Mouse (Mus musculus) retina, embryonic 14.5 days (tissue): ENCODE results near the gene Fgfr2.
"Not testable (repeated sequence)": the region's sequence is repeated elsewhere in the genome, so short reads cannot be mapped to it uniquely, and the experiment has no call there.

Source experiments
- DNase-seq: peaks from one replicate; pipeline ENCODE4 v3.0.0-alpha.2; 2015; ENCODE audit warnings: low spot score

Gene Fgfr2

GRCm38 (mm10) chr7:131174121-131174520, 1949.0 kb downstream of the Fgfr2 start, which contains the start of gene 5430419D17Rik:
TSS of gene 5430419D17Rik (plus strand) at chr7:131174402.
- DNase-seq, result no peak

DNA sequence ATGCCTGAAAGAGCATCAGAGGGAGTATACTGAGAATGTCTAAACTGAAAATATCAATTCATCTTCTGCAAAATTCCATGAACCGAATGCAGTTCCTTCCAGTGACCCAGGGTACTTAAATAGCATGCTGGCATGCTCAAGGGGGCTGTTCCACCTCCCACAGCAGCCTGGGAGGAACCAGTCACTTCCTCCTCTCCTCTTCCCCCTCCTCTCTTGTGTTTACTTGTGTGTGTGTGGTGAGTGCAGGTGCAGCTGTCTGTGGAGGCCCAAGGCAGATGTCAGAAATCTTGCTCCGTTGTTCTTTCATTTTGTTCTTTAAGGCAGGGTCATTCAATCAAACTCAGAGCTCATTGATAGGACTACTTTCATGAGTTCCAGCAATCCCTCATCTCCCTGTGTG, 1954.1 kb downstream of the Fgfr2 start:
- DNase-seq, result no peak

- DNase-seq, result no peak
Measured at GRCm38 (mm10) chr7:131167771-131168170, 1955.4 kb downstream of the Fgfr2 start.

DNA sequence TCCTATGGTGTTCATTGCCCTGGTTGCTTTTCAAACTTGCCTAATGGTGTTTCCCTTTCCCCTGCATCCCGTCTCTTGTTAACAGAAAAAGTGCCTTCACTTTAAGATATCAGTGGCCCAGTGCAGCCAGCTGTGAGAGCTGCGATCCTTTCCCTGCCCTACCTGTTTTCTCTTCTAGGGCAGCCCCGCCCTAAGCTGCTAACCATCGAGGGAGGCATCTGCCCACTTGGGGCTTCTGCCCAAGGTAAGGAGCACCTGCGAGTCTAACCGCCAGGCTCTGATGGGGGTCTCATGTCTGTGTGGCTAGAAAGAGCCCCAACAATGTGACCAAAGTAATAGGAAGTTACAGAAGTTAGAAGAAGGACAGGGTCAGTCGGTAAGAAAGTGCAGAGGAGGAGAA, 1960.9 kb downstream of the Fgfr2 start:
- DNase-seq, result no peak

DNA sequence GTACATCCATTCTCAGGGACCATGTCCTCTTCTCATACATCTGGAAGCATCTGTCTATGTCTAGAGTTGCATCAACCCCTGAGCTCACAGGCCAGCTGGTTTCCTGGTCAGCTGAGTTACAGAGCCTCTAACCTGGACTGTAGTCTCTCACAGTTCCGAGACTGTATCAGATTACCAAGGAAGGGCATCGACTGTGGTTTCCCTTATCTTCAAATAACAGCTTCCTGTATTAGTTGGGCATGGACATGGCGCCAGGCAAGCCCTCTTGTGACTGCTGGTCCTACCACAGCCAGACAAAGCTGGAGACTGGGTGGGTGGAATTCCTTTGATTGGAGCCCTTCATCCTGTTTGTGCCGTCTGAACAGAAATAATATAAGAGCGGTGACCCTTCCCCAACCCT, 1970.1 kb downstream of the Fgfr2 start:
- no peak for DNase-seq

DNA sequence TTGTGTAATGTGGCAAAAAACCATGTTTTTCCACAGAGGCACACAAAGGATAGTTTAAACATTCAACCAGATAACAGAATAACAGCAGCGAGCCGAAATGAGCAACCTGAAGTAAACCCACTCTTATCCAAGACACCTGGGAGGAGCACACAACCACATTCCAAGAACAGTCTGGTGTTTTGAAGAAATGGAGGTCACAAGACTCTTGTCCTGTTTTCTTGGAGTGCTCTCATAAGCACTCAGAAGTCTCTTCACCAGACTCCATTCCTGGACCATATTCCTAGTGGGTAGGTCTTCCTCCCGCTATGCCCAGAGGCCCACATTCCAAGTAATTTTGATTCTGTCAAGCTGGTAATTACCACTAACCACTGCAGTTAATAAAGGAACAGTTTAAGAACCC, 1973.0 kb downstream of the Fgfr2 start:
- no peak for DNase-seq

GRCm38 (mm10) chr7:131146214-131146613, 1976.9 kb downstream of the Fgfr2 start, which contains the start of gene 4933402N03Rik:
TSS of gene 4933402N03Rik (minus strand) at chr7:131146314.
- no peak for DNase-seq

DNA sequence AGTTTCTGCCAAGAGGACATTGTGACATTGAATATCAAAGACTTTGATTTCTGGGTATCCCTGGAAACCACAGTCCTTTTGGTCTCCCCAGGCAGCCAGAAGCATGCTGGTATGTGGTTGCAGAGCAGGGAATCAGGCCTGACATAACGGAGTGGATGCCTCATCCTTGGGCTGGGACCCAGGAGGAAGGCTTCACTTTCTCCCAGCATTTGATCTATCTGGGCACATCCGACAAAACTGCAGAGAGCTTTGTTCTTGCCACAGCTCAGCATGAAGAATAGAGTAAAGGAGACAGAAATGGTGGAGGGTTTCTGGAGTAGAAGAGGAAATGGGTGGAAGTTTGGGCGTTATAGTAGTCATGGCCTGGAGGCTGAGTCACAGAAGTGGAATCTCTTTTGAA, 1990.0 kb downstream of the Fgfr2 start:
- DNase-seq, result no peak

DNA sequence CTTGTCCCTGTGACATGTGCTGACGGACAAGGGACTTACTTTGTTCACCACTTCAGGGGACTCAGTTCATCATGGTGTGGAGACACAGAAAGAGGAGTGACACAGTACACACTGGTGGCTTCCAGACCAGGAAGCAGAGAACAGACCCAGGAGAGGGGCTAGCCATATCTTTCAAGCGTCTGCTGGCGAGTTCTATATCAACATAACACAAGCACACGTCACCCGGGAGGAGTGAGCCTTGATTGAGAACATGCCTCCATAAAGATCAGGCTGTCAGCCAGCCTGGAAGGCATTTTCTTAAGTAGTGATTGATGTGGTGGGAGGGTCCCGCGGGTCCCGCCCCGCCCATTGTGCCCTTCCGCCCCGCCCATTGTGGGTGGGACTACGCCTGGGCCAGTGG, 1993.1 kb downstream of the Fgfr2 start:
- DNase-seq, result no peak

DNA sequence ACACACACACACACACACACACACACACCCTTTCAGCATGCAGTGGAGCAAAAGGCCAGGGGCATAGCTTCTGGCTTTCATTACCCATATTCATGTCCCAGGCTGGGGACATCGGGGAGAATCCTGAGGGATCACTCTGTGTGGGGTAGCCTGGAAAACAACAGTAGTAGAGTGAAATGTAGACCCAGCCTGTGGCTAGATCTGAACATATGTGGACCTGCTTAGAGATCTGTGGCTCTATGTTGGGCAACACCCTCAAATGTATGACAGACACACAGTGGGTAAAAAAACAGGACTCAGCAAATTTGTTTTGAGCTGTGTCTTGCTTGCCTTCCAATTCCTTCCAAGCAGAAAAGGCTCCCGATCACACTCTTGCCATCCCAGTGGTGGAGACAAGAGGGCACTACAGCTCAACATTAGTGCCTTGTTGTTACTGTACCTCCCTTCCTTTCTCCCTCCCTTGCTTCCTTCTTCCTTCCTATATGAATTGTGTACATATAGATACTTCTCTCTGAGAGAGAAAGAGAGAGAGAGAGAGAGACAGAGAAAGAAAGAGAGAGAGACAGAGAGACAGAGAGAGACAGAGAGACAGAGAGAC, 2000.8 kb downstream of the Fgfr2 start:
- DNase-seq, result no peak

DNA sequence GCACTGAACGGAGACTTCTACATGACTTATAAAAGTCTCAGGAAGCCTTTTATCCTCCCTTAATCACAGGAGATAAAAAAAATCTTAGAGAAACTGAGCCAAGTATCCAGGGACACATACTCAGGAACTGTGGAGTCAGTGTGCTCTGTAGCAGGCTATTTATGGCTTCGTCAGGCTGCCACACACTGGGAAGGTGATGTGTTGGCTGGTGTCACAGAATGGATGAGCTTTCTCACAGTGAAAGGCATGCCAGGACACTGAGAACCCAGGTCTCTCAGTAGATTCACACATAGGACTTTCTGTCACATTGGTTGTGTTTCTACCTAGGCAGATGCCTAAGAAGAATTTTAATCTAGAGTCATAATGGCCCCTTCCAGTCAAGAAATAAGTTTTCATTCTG, 2008.7 kb downstream of the Fgfr2 start:
- no peak for DNase-seq

DNA sequence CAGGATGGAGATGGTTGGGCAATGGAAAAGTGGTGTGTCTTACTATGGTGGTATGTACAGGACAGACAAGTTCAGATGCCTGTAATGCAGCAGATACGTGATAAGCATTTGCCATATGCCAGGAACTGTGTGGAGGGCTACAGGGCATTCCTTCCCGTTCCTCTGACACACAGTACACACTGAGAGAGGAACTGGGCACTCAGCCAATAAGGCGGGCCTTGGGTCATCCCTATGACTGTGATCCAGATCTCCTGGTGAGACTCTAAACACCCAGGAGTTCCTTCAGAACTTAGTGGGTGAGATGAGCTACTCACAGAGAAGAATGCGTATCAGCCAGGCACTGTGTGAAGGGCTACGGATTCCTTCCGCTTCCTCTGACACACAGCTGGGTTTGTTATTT, 2009.5 kb downstream of the Fgfr2 start:
- DNase-seq, result no peak

DNA sequence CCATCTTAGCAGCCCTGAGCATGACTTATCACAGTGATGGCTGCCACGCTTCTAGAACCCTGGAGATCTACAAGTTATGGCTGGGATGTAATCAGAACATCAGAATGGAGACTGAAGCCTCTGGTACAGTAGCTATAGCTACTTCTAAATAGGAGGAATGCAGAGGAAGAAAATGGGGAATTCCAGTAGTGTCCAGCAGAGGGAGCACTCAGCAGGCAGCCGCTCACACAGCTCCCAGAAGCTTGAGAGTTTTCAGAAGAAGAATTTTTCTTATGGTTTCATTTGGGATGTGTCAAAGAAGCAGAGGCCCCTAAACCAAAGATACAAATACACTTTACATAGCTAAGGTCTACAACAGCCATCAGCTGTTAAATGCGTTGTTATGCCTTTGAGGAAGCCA, 2010.7 kb downstream of the Fgfr2 start:
- peak; percentile 86 for DNase-seq

DNA sequence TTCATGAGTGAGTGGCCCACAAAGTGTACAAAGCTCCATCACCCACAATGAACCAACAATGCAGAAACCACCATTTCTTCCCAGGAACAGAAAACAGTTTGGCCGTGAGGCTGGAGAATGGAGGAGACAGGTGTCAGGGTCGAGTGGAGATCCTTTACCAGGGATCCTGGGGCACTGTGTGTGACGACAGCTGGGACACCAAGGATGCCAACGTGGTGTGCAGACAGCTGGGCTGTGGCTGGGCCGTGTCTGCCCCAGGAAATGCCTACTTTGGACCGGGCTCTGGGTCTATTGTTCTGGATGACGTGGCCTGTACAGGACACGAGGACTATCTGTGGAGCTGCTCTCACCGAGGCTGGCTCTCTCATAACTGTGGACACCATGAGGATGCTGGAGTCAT, 2040.7 kb downstream of the Fgfr2 start:
- not testable (repeated sequence) for DNase-seq

- peak; percentile 63 for DNase-seq
Measured at GRCm38 (mm10) chr7:131075956-131076355, 2047.2 kb downstream of the Fgfr2 start.

- DNase-seq, result not testable (repeated sequence)
Measured at GRCm38 (mm10) chr7:131074098-131074497, 2049.1 kb downstream of the Fgfr2 start.

DNA sequence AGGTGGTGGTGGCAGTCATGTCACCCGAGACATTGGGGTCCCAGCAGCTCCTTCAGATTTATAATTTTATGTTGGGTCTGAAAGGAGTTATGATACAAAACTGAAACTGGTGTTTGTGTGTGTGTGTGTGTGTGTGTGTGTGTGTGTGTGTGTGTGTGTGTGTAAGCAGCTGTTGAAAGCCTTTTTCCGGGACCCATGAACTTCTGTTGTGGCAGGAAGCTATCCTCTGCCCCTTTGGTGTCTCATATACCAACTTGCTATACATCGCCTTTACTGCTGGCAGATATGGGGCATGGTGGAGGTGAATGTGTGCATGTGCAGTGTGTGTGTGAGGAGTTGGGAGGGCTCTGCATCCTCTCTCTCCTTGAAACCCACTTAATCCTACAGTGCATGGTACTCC, 2049.7 kb downstream of the Fgfr2 start:
- not testable (repeated sequence) for DNase-seq

DNA sequence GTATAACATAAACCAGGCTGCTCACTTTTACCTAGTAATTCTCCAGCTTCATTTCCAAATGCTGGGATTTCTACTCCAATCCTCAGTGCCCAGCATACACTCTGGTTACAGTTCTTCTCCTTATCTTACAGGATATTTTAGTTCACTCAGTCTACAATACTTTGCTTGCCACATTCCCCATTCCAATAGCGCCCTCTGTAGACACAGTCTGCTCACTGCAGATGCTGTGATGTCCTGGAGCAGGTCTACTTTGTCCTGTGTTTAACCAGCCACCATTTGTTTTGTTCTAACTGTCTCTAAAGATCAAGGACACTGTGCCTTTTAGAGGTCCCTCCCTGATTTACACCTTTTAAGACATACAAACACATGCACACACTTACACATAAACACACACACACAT, 2055.0 kb downstream of the Fgfr2 start:
- DNase-seq, result peak; percentile 31

- DNase-seq, result no peak
Measured at GRCm38 (mm10) chr7:131062541-131062940, 2060.6 kb downstream of the Fgfr2 start.

DNA sequence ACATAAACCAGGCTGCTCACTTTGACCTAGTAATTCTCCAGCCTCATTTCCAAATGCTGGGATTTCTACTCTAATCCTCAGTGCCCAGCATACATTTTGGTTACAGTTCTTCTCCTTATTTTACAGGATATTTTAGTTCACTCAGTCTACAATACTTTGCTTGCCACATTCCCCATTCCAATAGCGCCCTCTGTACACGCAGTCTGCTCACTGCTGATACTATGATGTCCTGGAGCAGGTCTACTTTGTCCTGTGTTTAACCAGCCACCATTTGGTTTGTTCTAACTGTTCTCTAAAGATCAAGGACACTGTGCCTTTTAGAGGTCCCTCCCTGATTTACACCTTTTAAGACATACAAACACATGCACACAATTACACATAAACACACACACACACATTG, 2063.3 kb downstream of the Fgfr2 start:
- DNase-seq, result not testable (repeated sequence)

DNA sequence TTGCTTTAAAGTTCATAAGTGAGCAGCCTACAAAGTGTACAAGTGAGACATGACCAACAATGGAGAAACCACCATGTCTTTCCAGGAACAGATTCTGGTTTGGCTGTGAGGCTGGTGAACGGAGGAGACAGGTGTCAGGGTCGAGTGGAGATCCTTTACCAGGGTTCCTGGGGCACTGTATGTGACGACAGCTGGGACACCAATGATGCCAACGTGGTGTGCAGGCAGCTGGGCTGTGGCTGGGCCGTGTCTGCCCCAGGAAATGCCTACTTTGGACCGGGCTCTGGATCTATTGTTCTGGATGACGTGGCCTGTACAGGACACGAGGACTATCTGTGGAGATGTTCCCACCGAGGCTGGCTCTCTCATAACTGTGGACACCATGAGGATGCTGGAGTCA, 2065.2 kb downstream of the Fgfr2 start:
- not testable (repeated sequence) for DNase-seq

GRCm38 (mm10) chr7:131054808-131055370, 2068.3 kb downstream of the Fgfr2 start:
- peak; percentile 66 for DNase-seq

DNA sequence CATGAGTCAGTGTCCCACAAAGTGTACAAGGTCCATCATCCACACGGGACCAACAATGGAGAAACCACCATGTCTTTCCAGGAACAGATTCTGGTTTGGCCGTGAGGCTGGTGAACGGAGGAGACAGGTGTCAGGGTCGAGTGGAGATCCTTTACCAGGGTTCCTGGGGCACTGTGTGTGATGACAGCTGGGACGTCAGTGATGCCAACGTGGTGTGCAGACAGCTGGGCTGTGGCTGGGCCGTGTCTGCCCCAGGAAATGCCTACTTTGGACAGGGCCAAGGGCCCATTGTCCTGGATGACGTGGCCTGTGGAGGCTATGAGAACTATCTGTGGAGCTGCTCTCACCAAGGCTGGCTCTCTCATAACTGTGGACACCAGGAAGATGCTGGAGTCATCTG, 2073.3 kb downstream of the Fgfr2 start:
- DNase-seq, result not testable (repeated sequence)

DNA sequence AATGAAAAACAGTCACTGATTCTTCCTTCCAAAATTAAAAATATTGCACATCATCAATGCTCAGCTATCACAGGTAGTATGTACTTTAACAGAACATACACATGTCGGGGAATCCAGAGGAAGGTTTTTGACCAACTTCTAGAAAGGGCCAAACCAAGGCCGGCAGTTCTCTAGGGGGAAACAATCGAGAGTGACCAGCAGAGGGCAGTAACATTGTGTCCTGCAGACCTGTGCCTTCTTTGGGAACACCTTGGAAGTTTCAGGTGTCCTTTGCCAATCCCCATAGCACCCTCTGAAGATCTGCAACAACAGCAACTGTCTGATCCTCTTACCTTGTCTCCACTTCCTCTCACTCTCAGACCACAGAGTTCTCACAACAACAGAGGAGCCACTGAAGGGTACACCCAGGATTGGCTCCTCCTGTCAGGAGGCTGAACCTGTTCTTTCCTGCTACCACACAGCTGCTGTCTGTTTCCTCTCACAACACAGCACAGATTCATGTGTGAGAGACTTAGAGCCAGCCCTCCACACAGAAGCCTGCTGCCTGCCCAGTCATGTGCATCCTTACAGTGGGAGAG, 2077.8 kb downstream of the Fgfr2 start:
- DNase-seq, result peak; percentile 52
